Mouse (Mus musculus): ENCODE data around the gene Gm11639. TPM values are rescaled to one million over a fixed set of nuclear protein-coding genes. Genes with fewer than 3 reads are reported as not detected.
A peak's percentile ranks its signal among the peaks of the same experiment; 100 is the strongest.
"Not testable (repeated sequence)": the region's sequence is repeated elsewhere in the genome, so short reads cannot be mapped to it uniquely, and the experiment has no call there.

Gm11639 gene
- polyA plus RNA-seq, 1 experiment from 2014 or later = 0.60 TPM

DNA sequence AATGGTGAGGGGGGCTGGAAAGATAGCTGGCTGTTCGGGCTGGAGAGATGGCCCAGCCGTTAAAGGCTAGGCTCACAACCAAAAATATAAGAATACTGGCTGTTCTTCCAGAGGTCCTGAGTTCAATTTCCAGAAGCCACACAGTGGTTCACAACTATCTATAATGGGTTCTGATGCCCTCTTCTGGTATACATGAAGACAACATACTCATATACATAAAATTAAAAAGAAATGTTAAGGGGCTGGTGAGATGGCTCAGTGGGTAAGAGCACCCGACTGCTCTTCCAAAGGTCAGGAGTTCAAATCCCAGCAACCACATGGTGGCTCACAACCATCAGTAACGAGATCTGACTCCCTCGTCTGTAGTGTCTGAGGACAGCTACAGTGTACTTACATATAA lies 436.3 kb downstream of the Gm11639 start:
- not testable (repeated sequence) for H3K4me1 ChIP-seq (replicated peaks); H3K9me3 ChIP-seq; H3K27ac ChIP-seq (replicated peaks); H3K9ac ChIP-seq; H3K36me3 ChIP-seq; H3K4me2 ChIP-seq; H3K4me3 ChIP-seq; H3K27me3 ChIP-seq; ATAC-seq (ENCODE audit: low FRiP score, low read depth)
- WGBS = 79% methylated on average over 5 of the region's 5 CpGs

DNA sequence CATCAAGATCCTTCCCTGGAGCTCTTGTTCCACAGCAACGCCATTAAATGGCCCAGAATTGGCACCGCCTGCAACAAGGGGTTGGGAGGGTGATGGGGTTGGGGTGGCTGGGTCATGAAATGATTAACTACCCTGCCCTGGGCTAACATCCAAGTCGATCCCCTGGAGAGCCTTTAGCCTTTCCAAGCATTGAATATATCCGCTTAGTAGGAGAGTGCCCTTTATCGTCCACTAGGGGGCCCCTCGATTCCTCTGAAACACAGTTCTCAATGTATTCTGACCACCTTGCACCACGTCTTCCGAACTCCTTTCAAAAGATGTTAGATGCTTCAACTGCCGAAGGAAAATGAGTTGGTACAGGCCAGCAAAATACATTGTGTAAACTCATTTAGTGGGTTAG lies 438.5 kb downstream of the Gm11639 start:
- no peaks in the 10 kb centered on the region for H3K27me3 ChIP-seq
- no peak overlapping the region for H3K27ac ChIP-seq (replicated peaks)
- WGBS = 3% methylated on average over 9 of the region's 9 CpGs
- H3K4me2 ChIP-seq = no peak overlapping the region
- no peaks in the 10 kb centered on the region for H3K36me3 ChIP-seq
- H3K4me3 ChIP-seq = no peak overlapping the region
- H3K4me1 ChIP-seq (replicated peaks) = peaks cover 12% of the 10 kb centered on the region
- H3K9ac ChIP-seq = no peak overlapping the region
- H3K9me3 ChIP-seq = no peaks in the 10 kb centered on the region
- ATAC-seq (ENCODE audit: low FRiP score, low read depth) = no peak

DNA sequence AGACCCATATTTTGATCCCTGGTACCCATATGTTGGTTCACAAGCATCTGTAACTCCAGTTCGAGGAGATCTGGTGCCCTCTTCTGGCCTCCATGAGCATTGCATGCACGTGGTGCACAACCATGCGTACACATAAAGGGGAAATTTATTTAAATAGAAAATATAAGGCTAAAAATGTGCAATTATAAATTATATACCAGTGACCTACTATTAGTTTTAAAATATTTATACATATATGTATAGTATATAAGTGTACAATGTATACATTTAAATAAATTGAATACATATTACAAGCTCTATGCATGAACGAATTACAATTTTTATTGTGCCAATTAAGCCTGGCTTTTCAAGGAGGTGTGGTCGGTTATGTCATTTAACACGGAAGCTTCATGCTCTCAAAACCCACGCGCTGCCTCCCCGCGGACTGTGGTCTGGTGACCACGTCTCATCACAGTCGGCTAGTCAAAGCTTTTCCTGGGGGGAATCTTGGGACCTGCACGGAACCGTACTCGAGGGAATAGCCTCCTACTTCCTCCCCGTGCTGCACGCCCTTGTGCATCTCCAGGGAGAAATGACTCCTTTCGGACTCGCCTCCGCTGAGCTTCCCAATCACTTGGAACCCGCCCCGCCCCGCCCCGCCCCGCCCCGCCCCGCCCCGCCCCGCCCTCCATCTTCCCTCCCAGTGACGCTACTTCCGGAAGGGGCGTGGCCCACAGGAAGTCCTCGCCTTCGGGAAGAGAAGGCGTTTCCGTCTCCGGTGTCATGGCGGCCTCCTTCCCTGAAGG lies 440.4 kb downstream of the Gm11639 start, which contains the start of gene Mettl2:
Mettl2 (plus strand) TSS at position 691 of the 785 bp plus-strand sequence.
- Histone ChIP-seq H3K27me3 (no peaks in the 10 kb centered on the region), H3K4me1 (replicated peaks) (peaks cover 12% of the 10 kb centered on the region), H3K4me3 (peak within 1 kb of the TSS; percentile 99), H3K9ac (peak within 1 kb of the TSS; percentile 72), H3K36me3 (peaks cover 3% of the 10 kb centered on the region; the same call in 1 of the 2 replicates), H3K9me3 (no peaks in the 10 kb centered on the region), H3K4me2 (peak within 1 kb of the TSS; percentile 80), H3K27ac (replicated peaks) (peak within 1 kb of the TSS; percentile 90)
- 2% methylated on average over 27 of the region's 38 CpGs for WGBS
- ATAC-seq (ENCODE audit: low FRiP score, low read depth) = peak; percentile 93

DNA sequence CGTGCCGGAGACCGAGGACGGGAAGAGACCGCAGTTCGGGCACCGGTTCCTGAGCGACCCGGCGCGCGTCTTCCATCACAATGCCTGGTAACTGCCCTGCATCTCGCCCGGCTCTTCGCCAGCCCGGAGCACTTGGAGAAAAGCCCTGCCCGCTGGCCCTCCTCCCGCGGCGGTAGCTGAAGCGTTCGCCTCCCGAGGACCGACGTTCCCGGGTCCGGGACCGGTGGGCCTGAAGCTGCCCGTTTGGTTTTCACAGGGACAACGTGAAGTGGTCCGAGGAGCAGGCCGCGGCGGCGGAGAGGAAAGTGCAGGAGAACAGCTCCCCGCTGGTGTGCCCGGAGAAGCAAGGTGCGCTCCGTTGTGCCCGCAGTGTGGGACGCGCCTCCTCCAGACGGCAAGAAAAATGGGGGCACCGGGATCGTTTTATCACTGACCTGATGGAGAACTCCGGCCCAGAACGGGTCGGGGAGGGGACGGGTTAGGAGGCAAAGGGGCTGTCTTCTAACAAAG lies 441.1 kb downstream of the Gm11639 start:
- peak; percentile 31 for ATAC-seq (ENCODE audit: low FRiP score, low read depth)
- no peaks in the 10 kb centered on the region for H3K9me3 ChIP-seq
- H3K27ac ChIP-seq (replicated peaks) = 0 out of 2 replicates have a peak overlapping the region, but pooled peaks have one; percentile 34

DNA sequence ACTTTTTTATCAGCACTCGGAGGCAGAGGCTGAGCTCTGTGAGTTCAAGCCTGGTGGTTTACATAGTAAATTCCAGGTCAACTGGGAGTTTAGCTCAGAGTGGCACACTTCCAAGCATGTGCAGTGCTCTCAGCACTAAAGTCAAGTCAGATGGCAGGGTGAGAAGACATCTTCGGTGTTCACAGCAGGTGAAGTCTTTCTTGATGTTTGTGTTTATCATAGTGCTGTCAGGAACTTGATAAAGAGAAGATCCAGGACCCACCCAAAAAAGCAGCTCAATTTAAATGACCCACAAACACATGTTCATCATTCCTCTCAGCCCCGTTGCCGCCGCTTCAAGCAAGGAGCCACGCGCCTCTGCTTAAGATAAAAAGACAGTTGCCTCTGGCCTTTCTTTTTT lies 450.2 kb downstream of the Gm11639 start:
- WGBS = 98% methylated on average over 7 of the region's 7 CpGs
- Histone ChIP-seq H3K9me3 (no peaks in the 10 kb centered on the region), H3K27me3 (no peaks in the 10 kb centered on the region), H3K4me3 (no peak overlapping the region), H3K36me3 (peaks cover 88% of the 10 kb centered on the region), H3K4me1 (replicated peaks) (no peaks in the 10 kb centered on the region), H3K9ac (no peak overlapping the region), H3K27ac (replicated peaks) (no peak overlapping the region), H3K4me2 (no peak overlapping the region)
- ATAC-seq (ENCODE audit: low FRiP score, low read depth) = no peak

More for the DNA sequence above, 441.1 kb downstream of the Gm11639 start:
- under 1% methylated on average over 37 of the region's 49 CpGs for WGBS
- Histone ChIP-seq H3K27me3 (no peaks in the 10 kb centered on the region), H3K36me3 (peaks cover 6% of the 10 kb centered on the region), H3K9ac (peak overlapping the region; percentile 72), H3K4me2 (peak overlapping the region; percentile 80), H3K4me1 (replicated peaks) (peaks cover 12% of the 10 kb centered on the region), H3K4me3 (peak overlapping the region; percentile 99)

DNA sequence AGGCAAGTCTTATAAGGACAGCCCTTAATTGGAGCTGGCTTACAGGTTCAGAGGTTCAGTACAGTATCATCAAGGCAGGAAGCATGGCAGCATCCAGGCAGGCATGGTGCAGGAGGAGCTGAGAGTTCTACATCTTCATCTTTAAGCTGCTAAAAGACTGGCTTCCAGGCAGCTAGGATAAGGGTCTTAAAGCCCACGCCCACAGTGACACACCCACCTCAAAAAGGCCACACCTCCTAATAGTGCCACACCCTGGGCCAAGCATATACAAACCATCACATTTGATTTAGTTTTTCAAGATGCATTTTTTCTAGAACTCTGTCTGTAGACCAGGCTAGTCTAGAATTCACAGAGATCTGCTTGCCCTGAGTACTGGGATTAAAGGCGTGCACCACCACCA lies 451.7 kb downstream of the Gm11639 start:
- not testable (repeated sequence) for H3K9ac ChIP-seq; H3K4me2 ChIP-seq; H3K27me3 ChIP-seq; H3K27ac ChIP-seq (replicated peaks); H3K9me3 ChIP-seq; H3K4me3 ChIP-seq; ATAC-seq (ENCODE audit: low FRiP score, low read depth); H3K4me1 ChIP-seq (replicated peaks)
- WGBS = 92% methylated on average over 2 of the region's 2 CpGs
- H3K36me3 ChIP-seq = peaks cover 85% of the 10 kb centered on the region

DNA sequence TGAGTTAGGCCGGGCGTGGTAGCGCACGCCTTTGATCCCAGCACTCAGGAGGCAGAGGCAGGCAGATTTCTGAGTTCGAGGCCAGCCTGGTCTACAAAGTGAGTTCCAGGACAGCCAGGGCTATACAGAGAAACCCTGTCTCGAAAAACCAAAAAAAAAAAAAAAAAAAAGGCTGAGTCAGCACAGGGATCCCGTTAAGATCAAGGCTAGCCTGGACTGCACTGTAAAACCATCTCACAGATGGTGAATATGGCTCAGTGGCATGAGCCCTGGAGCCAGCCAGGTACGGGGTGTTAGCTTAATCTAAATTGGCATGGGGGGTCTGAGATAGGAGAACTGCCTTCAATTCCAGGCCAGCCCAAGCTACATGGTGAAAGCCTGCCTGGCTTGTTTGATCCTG lies 455.0 kb downstream of the Gm11639 start:
- WGBS = 98% methylated on average over 8 of the region's 8 CpGs
- H3K36me3 ChIP-seq = peaks cover 53% of the 10 kb centered on the region
- not testable (repeated sequence) for H3K27ac ChIP-seq (replicated peaks); H3K27me3 ChIP-seq; H3K4me2 ChIP-seq; H3K9ac ChIP-seq; ATAC-seq (ENCODE audit: low FRiP score, low read depth); H3K4me1 ChIP-seq (replicated peaks); H3K4me3 ChIP-seq; H3K9me3 ChIP-seq

DNA sequence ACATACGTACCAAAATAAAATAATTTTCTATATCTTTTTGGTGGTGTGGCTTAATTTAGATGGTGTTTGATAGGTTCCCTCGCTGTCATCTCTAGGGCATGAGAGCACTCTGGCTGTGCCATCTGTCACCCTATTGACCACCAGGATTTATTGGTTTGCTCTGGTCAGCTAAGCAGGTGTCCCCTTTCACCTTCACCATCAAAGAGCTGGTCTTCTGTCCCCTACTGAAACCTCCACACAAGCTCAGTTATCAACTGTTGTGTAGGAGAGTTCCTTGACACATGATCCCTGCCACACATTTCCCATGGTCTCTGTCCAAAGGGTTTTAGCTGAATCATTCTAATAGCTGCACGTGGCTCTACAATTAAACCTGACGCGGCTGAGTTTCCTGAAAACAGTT lies 455.6 kb downstream of the Gm11639 start:
- H3K4me2 ChIP-seq = no peak overlapping the region
- peaks cover 47% of the 10 kb centered on the region for H3K36me3 ChIP-seq
- H3K4me3 ChIP-seq = no peak overlapping the region
- H3K4me1 ChIP-seq (replicated peaks) = no peaks in the 10 kb centered on the region
- H3K27me3 ChIP-seq = no peaks in the 10 kb centered on the region
- no peak overlapping the region for H3K9ac ChIP-seq
- H3K9me3 ChIP-seq = no peaks in the 10 kb centered on the region
- WGBS = 94% methylated on average over 5 of the region's 5 CpGs
- ATAC-seq (ENCODE audit: low FRiP score, low read depth) = no peak
- no peak overlapping the region for H3K27ac ChIP-seq (replicated peaks)

DNA sequence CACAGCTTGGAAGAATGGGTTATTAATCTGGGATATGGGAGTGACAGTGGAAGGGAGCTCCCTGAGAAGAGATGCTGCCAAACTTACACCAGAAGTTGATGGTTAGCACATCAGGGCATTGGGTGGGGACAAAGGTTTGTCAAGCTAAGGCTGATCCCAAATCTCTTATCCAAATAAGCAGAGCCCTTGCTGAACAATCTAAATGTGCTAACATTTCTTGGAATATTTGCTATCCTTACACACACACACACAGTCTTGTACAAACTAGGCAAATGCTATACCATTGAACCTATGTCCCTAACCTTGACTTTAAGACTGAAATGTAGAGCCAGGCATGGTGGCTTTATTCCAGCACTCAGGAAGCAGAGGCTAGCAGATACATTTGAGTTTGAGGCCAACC lies 458.1 kb downstream of the Gm11639 start:
- Histone ChIP-seq H3K36me3 (peaks cover 25% of the 10 kb centered on the region), H3K27me3 (no peaks in the 10 kb centered on the region), H3K27ac (replicated peaks) (no peak overlapping the region), H3K4me3 (no peak overlapping the region), H3K4me1 (replicated peaks) (no peaks in the 10 kb centered on the region), H3K9me3 (no peaks in the 10 kb centered on the region), H3K4me2 (no peak overlapping the region), H3K9ac (no peak overlapping the region)
- no peak for ATAC-seq (ENCODE audit: low FRiP score, low read depth)

DNA sequence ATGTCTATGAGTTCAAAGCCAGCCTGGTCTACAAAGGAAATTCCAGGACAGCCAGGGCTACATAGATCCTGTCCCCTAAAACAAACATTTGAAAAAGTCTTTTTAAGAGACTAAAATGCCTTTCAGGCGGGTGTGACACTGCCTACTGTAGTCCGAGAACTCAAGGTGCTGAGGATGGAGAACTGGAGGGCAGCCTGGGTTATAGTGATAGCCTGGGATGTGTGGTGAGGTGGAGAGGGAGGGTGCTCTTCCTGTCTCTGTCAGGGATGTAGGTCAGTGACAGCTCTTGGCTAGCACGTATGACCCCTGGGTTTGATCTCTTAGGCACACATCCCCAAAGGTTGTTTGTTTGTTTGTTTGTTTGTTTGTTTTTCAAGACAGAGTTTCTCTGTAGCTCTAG lies 458.6 kb downstream of the Gm11639 start:
- no peak for ATAC-seq (ENCODE audit: low FRiP score, low read depth)
- Histone ChIP-seq H3K9me3 (no peaks in the 10 kb centered on the region), H3K27me3 (no peaks in the 10 kb centered on the region), H3K4me2 (no peak overlapping the region), H3K9ac (no peak overlapping the region), H3K4me3 (no peak overlapping the region), H3K4me1 (replicated peaks) (no peaks in the 10 kb centered on the region), H3K27ac (replicated peaks) (no peak overlapping the region), H3K36me3 (peaks cover 21% of the 10 kb centered on the region)
- WGBS = 91% methylated on average over 3 of the region's 3 CpGs

DNA sequence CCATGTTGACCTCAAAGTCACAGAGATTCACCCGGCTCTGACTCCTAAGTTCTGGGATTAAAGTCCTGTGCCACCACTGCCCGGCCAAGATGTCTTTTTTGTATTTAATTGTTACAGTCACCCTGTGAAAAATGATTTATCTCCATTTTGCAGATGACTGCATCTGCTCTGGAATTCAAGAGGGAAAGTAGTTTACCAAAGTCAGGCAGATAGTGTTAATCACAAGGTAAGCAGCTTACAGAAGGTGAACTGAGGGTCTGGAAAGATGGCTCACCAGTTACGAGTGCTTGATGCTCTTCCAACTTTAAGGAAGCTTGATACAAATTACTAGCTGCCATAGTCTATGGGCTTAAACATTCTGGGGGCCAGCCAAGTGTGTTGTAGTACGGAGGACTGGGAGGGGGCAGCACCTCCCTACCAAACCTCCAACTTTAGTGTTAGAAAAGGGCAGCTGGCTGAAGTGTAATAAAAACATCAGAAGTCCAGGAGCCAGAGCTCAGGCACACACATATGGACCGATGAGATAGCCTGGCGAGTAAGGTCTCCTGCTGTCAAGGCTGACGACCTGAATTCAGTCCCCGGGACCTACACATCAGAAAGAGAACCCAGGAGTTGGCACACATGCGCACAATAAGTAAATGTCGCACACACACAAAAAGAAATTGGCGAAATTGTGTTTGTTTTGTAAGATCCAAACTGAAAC lies 459.2 kb downstream of the Gm11639 start:
- Histone ChIP-seq H3K9ac (no peak overlapping the region), H3K4me1 (replicated peaks) (no peaks in the 10 kb centered on the region), H3K4me2 (no peak overlapping the region), H3K27me3 (no peaks in the 10 kb centered on the region), H3K36me3 (peaks cover 15% of the 10 kb centered on the region), H3K9me3 (no peaks in the 10 kb centered on the region), H3K27ac (replicated peaks) (no peak overlapping the region), H3K4me3 (no peak overlapping the region)
- WGBS = 86% methylated on average over 11 of the region's 11 CpGs
- ATAC-seq (ENCODE audit: low FRiP score, low read depth) = no peak

DNA sequence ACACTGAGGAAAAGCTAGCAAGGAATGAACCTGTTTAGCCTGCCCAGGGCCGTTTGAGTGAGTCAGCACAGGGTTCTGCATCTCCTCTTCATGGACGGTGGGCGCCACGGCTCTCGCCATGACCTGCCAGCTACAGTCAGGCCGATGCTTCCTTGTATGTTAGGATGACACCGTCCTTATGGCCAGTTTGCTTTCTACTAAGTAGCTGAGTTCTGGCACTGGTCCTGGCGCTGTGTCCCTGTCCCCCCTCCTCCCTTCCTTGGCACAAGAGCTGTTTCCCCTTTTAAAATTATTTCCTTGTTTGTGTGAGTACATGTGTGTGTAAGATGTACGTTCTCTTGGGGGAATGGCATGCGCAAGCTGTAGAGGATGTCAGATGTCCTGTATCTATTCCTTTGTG lies 459.7 kb downstream of the Gm11639 start:
- Histone ChIP-seq H3K9ac (no peak overlapping the region), H3K36me3 (peaks cover 9% of the 10 kb centered on the region), H3K4me2 (no peak overlapping the region), H3K27me3 (no peaks in the 10 kb centered on the region), H3K4me1 (replicated peaks) (no peaks in the 10 kb centered on the region), H3K4me3 (no peak overlapping the region), H3K9me3 (no peaks in the 10 kb centered on the region), H3K27ac (replicated peaks) (no peak overlapping the region)
- 89% methylated on average over 10 of the region's 10 CpGs for WGBS
- ATAC-seq (ENCODE audit: low FRiP score, low read depth) = no peak

Data from hindbrain, embryonic 15.5 days (tissue).